Mouse (Mus musculus): ENCODE data around the gene Gadd45gip1. TPM values are rescaled to one million over a fixed set of nuclear protein-coding genes. Genes with fewer than 3 reads are reported as not detected.

Gene Gadd45gip1
- polyA plus RNA-seq, 1 experiment from 2014 or later, result 54.3 TPM

GRCm38 (mm10) chr8:84788896-84789295 lies 42.4 kb upstream of the Gadd45gip1 start:
- H3K27me3 ChIP-seq (ENCODE audit: insufficient read depth, low read length), result peaks cover 46% of the 10 kb centered on the region
- ATAC-seq (replicated peaks; ENCODE audit: low FRiP score, low read depth) (no peak), DNase-seq (ENCODE audit: low spot score) (no peak)
- no peaks in the 10 kb centered on the region for H3K36me3 ChIP-seq (ENCODE audit: insufficient read depth, low read length)
- 22% methylated on average over 11 of the region's 11 CpGs for WGBS
- peaks cover 27% of the 10 kb centered on the region for H3K4me1 ChIP-seq (replicated peaks; ENCODE audit: insufficient read depth, low read length)
- no peak overlapping the region for H3K9ac ChIP-seq (ENCODE audit: low read depth, low read length)
- no peaks in the 10 kb centered on the region for H3K9me3 ChIP-seq (replicated peaks; ENCODE audit: low read length)
- H3K4me2 ChIP-seq (ENCODE audit: low read length), result no peak overlapping the region
- no peak for TF ChIP-seq CTCF (IDR thresholded peaks at IDR 0.05; ENCODE audit: low read depth)
- no peak overlapping the region for H3K4me3 ChIP-seq (replicated peaks; ENCODE audit: low read depth, low read length)
- no peak overlapping the region for H3K27ac ChIP-seq

GRCm38 (mm10) chr8:84789345-84789744 lies 42.0 kb upstream of the Gadd45gip1 start:
- peaks cover 42% of the 10 kb centered on the region for H3K27me3 ChIP-seq (ENCODE audit: insufficient read depth, low read length)
- H3K4me3 ChIP-seq (replicated peaks; ENCODE audit: low read depth, low read length), result no peak overlapping the region
- no peak overlapping the region for H3K4me2 ChIP-seq (ENCODE audit: low read length)
- H3K4me1 ChIP-seq (replicated peaks; ENCODE audit: insufficient read depth, low read length), result peaks cover 23% of the 10 kb centered on the region
- DNase-seq (ENCODE audit: low spot score) (no peak), ATAC-seq (replicated peaks; ENCODE audit: low FRiP score, low read depth) (no peak)
- TF ChIP-seq CTCF (IDR thresholded peaks at IDR 0.05; ENCODE audit: low read depth), result no peak
- no peak overlapping the region for H3K9ac ChIP-seq (ENCODE audit: low read depth, low read length)
- no peak overlapping the region for H3K27ac ChIP-seq
- WGBS, result 58% methylated on average over 3 of the region's 5 CpGs
- no peaks in the 10 kb centered on the region for H3K36me3 ChIP-seq (ENCODE audit: insufficient read depth, low read length)
- H3K9me3 ChIP-seq (replicated peaks; ENCODE audit: low read length), result no peaks in the 10 kb centered on the region

- Histone ChIP-seq H3K36me3 (ENCODE audit: insufficient read depth, low read length) (no peaks in the 10 kb centered on the region), H3K4me3 (replicated peaks; ENCODE audit: low read depth, low read length) (no peak overlapping the region), H3K27ac (no peak overlapping the region), H3K9me3 (replicated peaks; ENCODE audit: low read length) (no peaks in the 10 kb centered on the region), H3K9ac (ENCODE audit: low read depth, low read length) (no peak overlapping the region), H3K4me1 (replicated peaks; ENCODE audit: insufficient read depth, low read length) (peaks cover 17% of the 10 kb centered on the region), H3K4me2 (ENCODE audit: low read length) (no peak overlapping the region), H3K27me3 (ENCODE audit: insufficient read depth, low read length) (peaks cover 36% of the 10 kb centered on the region; the same call in 1 of the 2 replicates)
- DNase-seq (ENCODE audit: low spot score) (no peak), ATAC-seq (replicated peaks; ENCODE audit: low FRiP score, low read depth) (no peak; the same call in 1 of the 2 replicates)
- no peak for TF ChIP-seq CTCF (IDR thresholded peaks at IDR 0.05; ENCODE audit: low read depth)
- WGBS, result 71% methylated on average over 9 of the region's 9 CpGs
These were observed 41.4 kb upstream of the Gadd45gip1 start for GRCm38 (mm10) chr8:84789855-84790486.

GRCm38 (mm10) chr8:84790537-84790936 lies 40.8 kb upstream of the Gadd45gip1 start:
- ATAC-seq (replicated peaks; ENCODE audit: low FRiP score, low read depth), result no peak

GRCm38 (mm10) chr8:84792429-84792947 lies 38.8 kb upstream of the Gadd45gip1 start:
- Histone ChIP-seq H3K36me3 (ENCODE audit: insufficient read depth, low read length) (no peaks in the 10 kb centered on the region), H3K4me3 (replicated peaks; ENCODE audit: low read depth, low read length) (no peak overlapping the region), H3K4me2 (ENCODE audit: low read length) (no peak overlapping the region), H3K4me1 (replicated peaks; ENCODE audit: insufficient read depth, low read length) (peaks cover 8% of the 10 kb centered on the region; the same call in 1 of the 2 replicates), H3K27ac (no peak overlapping the region), H3K9me3 (replicated peaks; ENCODE audit: low read length) (no peaks in the 10 kb centered on the region), H3K27me3 (ENCODE audit: insufficient read depth, low read length) (peaks cover 18% of the 10 kb centered on the region; the same call in 1 of the 2 replicates), H3K9ac (ENCODE audit: low read depth, low read length) (no peak overlapping the region)
- WGBS, result 81% methylated on average over 12 of the region's 12 CpGs
- ATAC-seq (replicated peaks; ENCODE audit: low FRiP score, low read depth) (no peak), DNase-seq (ENCODE audit: low spot score) (no peak)
- TF ChIP-seq CTCF (IDR thresholded peaks at IDR 0.05; ENCODE audit: low read depth), result no peak

More at GRCm38 (mm10) chr8:84790537-84790936, 40.8 kb upstream of the Gadd45gip1 start:
- WGBS, result 68% methylated on average over 2 of the region's 2 CpGs
- H3K27me3 ChIP-seq (ENCODE audit: insufficient read depth, low read length), result peaks cover 30% of the 10 kb centered on the region; the same call in 1 of the 2 replicates
- peaks cover 14% of the 10 kb centered on the region for H3K4me1 ChIP-seq (replicated peaks; ENCODE audit: insufficient read depth, low read length)
- no peak overlapping the region for H3K4me2 ChIP-seq (ENCODE audit: low read length)
- H3K9ac ChIP-seq (ENCODE audit: low read depth, low read length), result no peak overlapping the region
- H3K27ac ChIP-seq, result no peak overlapping the region
- no peaks in the 10 kb centered on the region for H3K36me3 ChIP-seq (ENCODE audit: insufficient read depth, low read length)
- no peak overlapping the region for H3K4me3 ChIP-seq (replicated peaks; ENCODE audit: low read depth, low read length)
- no peaks in the 10 kb centered on the region for H3K9me3 ChIP-seq (replicated peaks; ENCODE audit: low read length)
- no peak for TF ChIP-seq CTCF (IDR thresholded peaks at IDR 0.05; ENCODE audit: low read depth)
- DNase-seq (ENCODE audit: low spot score), result no peak

- Histone ChIP-seq H3K4me1 (replicated peaks; ENCODE audit: insufficient read depth, low read length) (peaks cover 8% of the 10 kb centered on the region; the same call in 1 of the 2 replicates), H3K9me3 (replicated peaks; ENCODE audit: low read length) (no peaks in the 10 kb centered on the region), H3K27me3 (ENCODE audit: insufficient read depth, low read length) (peaks cover 16% of the 10 kb centered on the region), H3K9ac (ENCODE audit: low read depth, low read length) (no peak overlapping the region), H3K4me2 (ENCODE audit: low read length) (no peak overlapping the region), H3K27ac (no peak overlapping the region), H3K4me3 (replicated peaks; ENCODE audit: low read depth, low read length) (no peak overlapping the region), H3K36me3 (ENCODE audit: insufficient read depth, low read length) (no peaks in the 10 kb centered on the region)
- ATAC-seq (replicated peaks; ENCODE audit: low FRiP score, low read depth) (no peak), DNase-seq (ENCODE audit: low spot score) (no peak)
- WGBS, result 82% methylated on average over 9 of the region's 9 CpGs
- TF ChIP-seq CTCF (IDR thresholded peaks at IDR 0.05; ENCODE audit: low read depth), result no peak
These were observed 38.2 kb upstream of the Gadd45gip1 start for GRCm38 (mm10) chr8:84793134-84793533.

All from kidney, postnatal 0 days (tissue).